Mouse (Mus musculus): ENCODE measurements around the gene Scml4. TPM values are rescaled to one million over a fixed set of nuclear protein-coding genes. Genes with fewer than 3 reads are reported as not detected.

Scml4 gene
- total RNA-seq, 1 experiment: 0.22 TPM

GRCm38 (mm10) chr10:42892250-42892649, 32.1 kb downstream of the Scml4 start:
- in situ Hi-C loops (cut with MboI; ENCODE audit: low sequenced_read_pairs in 2 of 2, unreplicated experiment in 2 of 2): no loop called here
- Histone ChIP-seq H3K4me3 (ENCODE audit: insufficient read depth in 1 of 2, low read depth in 1 of 2, low read length in 2 of 2, poor library complexity in 1 of 2, severe bottlenecking in 1 of 2) (no peak overlapping the region), H3K27ac (ENCODE audit: insufficient read depth, low read depth, low read length, poor library complexity, severe bottlenecking) (no peak overlapping the region), H3K9ac (ENCODE audit: insufficient read depth, low read depth, low read length, poor library complexity, severe bottlenecking) (no peak overlapping the region), H3K36me3 (ENCODE audit: control insufficient read depth, insufficient read depth, low read length, poor library complexity, severe bottlenecking) (no peaks in the 10 kb centered on the region), H3K4me1 (ENCODE audit: control insufficient read depth in 2 of 2, insufficient read depth in 2 of 2, low read length in 2 of 2, poor library complexity in 1 of 2) (no peaks in the 10 kb centered on the region), H3K9me3 (ENCODE audit: control insufficient read depth, insufficient read depth, low read depth, low read length) (no peaks in the 10 kb centered on the region)
- DNase-seq (ENCODE audit: low read depth, low spot score): no peak
- no peak for TF ChIP-seq MAFK (IDR thresholded peaks at IDR 0.05; ENCODE audit: insufficient read depth, low read depth, low read length)
- no peak for TF ChIP-seq CHD2 (IDR thresholded peaks at IDR 0.05; ENCODE audit: low read depth, low read length)
- no peak for TF ChIP-seq HCFC1 (IDR thresholded peaks at IDR 0.05; ENCODE audit: borderline replicate concordance, insufficient read depth, low read length)
- no peak for TF ChIP-seq ZNF384 (IDR thresholded peaks at IDR 0.05; ENCODE audit: low read depth, low read length)
- no peak for TF ChIP-seq ZC3H11A (IDR thresholded peaks at IDR 0.05; ENCODE audit: borderline replicate concordance, low read depth, low read length)

GRCm38 (mm10) chr10:42892987-42893386, 32.8 kb downstream of the Scml4 start:
- Histone ChIP-seq H3K9me3 (ENCODE audit: control insufficient read depth, insufficient read depth, low read depth, low read length) (no peaks in the 10 kb centered on the region), H3K4me1 (ENCODE audit: control insufficient read depth in 2 of 2, insufficient read depth in 2 of 2, low read length in 2 of 2, poor library complexity in 1 of 2) (no peaks in the 10 kb centered on the region), H3K4me3 (ENCODE audit: insufficient read depth in 1 of 2, low read depth in 1 of 2, low read length in 2 of 2, poor library complexity in 1 of 2, severe bottlenecking in 1 of 2) (no peak overlapping the region), H3K27ac (ENCODE audit: insufficient read depth, low read depth, low read length, poor library complexity, severe bottlenecking) (no peak overlapping the region), H3K36me3 (ENCODE audit: control insufficient read depth, insufficient read depth, low read length, poor library complexity, severe bottlenecking) (no peaks in the 10 kb centered on the region), H3K9ac (ENCODE audit: insufficient read depth, low read depth, low read length, poor library complexity, severe bottlenecking) (no peak overlapping the region)
- TF ChIP-seq CHD2 (IDR thresholded peaks at IDR 0.05; ENCODE audit: low read depth, low read length) (no peak), ZC3H11A (IDR thresholded peaks at IDR 0.05; ENCODE audit: borderline replicate concordance, low read depth, low read length) (no peak), ZNF384 (IDR thresholded peaks at IDR 0.05; ENCODE audit: low read depth, low read length) (no peak), MAFK (IDR thresholded peaks at IDR 0.05; ENCODE audit: insufficient read depth, low read depth, low read length) (no peak), HCFC1 (IDR thresholded peaks at IDR 0.05; ENCODE audit: borderline replicate concordance, insufficient read depth, low read length) (no peak)
- in situ Hi-C loops (cut with MboI; ENCODE audit: low sequenced_read_pairs in 2 of 2, unreplicated experiment in 2 of 2): no loop called here
- DNase-seq (ENCODE audit: low read depth, low spot score): no peak

- in situ Hi-C loops (cut with MboI; ENCODE audit: low sequenced_read_pairs in 2 of 2, unreplicated experiment in 2 of 2): no loop called here
- Histone ChIP-seq H3K9ac (ENCODE audit: insufficient read depth, low read depth, low read length, poor library complexity, severe bottlenecking) (no peak overlapping the region), H3K36me3 (ENCODE audit: control insufficient read depth, insufficient read depth, low read length, poor library complexity, severe bottlenecking) (no peaks in the 10 kb centered on the region), H3K9me3 (ENCODE audit: control insufficient read depth, insufficient read depth, low read depth, low read length) (no peaks in the 10 kb centered on the region), H3K27ac (ENCODE audit: insufficient read depth, low read depth, low read length, poor library complexity, severe bottlenecking) (no peak overlapping the region), H3K4me1 (ENCODE audit: control insufficient read depth in 2 of 2, insufficient read depth in 2 of 2, low read length in 2 of 2, poor library complexity in 1 of 2) (no peaks in the 10 kb centered on the region), H3K4me3 (ENCODE audit: insufficient read depth in 1 of 2, low read depth in 1 of 2, low read length in 2 of 2, poor library complexity in 1 of 2, severe bottlenecking in 1 of 2) (no peak overlapping the region)
- no peak for DNase-seq (ENCODE audit: low read depth, low spot score)
- TF ChIP-seq CHD2 (IDR thresholded peaks at IDR 0.05; ENCODE audit: low read depth, low read length) (no peak), ZC3H11A (IDR thresholded peaks at IDR 0.05; ENCODE audit: borderline replicate concordance, low read depth, low read length) (no peak), HCFC1 (IDR thresholded peaks at IDR 0.05; ENCODE audit: borderline replicate concordance, insufficient read depth, low read length) (no peak), ZNF384 (IDR thresholded peaks at IDR 0.05; ENCODE audit: low read depth, low read length) (no peak), MAFK (IDR thresholded peaks at IDR 0.05; ENCODE audit: insufficient read depth, low read depth, low read length) (no peak)
Observed at GRCm38 (mm10) chr10:42893857-42894256, 33.7 kb downstream of the Scml4 start.

- no peak for DNase-seq (ENCODE audit: low read depth, low spot score)
- Histone ChIP-seq H3K4me1 (ENCODE audit: control insufficient read depth in 2 of 2, insufficient read depth in 2 of 2, low read length in 2 of 2, poor library complexity in 1 of 2) (no peaks in the 10 kb centered on the region), H3K9me3 (ENCODE audit: control insufficient read depth, insufficient read depth, low read depth, low read length) (no peaks in the 10 kb centered on the region), H3K4me3 (ENCODE audit: insufficient read depth in 1 of 2, low read depth in 1 of 2, low read length in 2 of 2, poor library complexity in 1 of 2, severe bottlenecking in 1 of 2) (no peak overlapping the region), H3K9ac (ENCODE audit: insufficient read depth, low read depth, low read length, poor library complexity, severe bottlenecking) (no peak overlapping the region), H3K36me3 (ENCODE audit: control insufficient read depth, insufficient read depth, low read length, poor library complexity, severe bottlenecking) (no peaks in the 10 kb centered on the region), H3K27ac (ENCODE audit: insufficient read depth, low read depth, low read length, poor library complexity, severe bottlenecking) (no peak overlapping the region)
- TF ChIP-seq MAFK (IDR thresholded peaks at IDR 0.05; ENCODE audit: insufficient read depth, low read depth, low read length): no peak
- no peak for TF ChIP-seq ZNF384 (IDR thresholded peaks at IDR 0.05; ENCODE audit: low read depth, low read length)
- TF ChIP-seq CHD2 (IDR thresholded peaks at IDR 0.05; ENCODE audit: low read depth, low read length): no peak
- no peak for TF ChIP-seq ZC3H11A (IDR thresholded peaks at IDR 0.05; ENCODE audit: borderline replicate concordance, low read depth, low read length)
- TF ChIP-seq HCFC1 (IDR thresholded peaks at IDR 0.05; ENCODE audit: borderline replicate concordance, insufficient read depth, low read length): no peak
- in situ Hi-C loops (cut with MboI; ENCODE audit: low sequenced_read_pairs in 2 of 2, unreplicated experiment in 2 of 2): no loop called here
Observed at GRCm38 (mm10) chr10:42894263-42894662, 34.1 kb downstream of the Scml4 start.

GRCm38 (mm10) chr10:42894696-42895095, 34.5 kb downstream of the Scml4 start:
- Histone ChIP-seq H3K9me3 (ENCODE audit: control insufficient read depth, insufficient read depth, low read depth, low read length) (no peaks in the 10 kb centered on the region), H3K9ac (ENCODE audit: insufficient read depth, low read depth, low read length, poor library complexity, severe bottlenecking) (no peak overlapping the region), H3K4me3 (ENCODE audit: insufficient read depth in 1 of 2, low read depth in 1 of 2, low read length in 2 of 2, poor library complexity in 1 of 2, severe bottlenecking in 1 of 2) (no peak overlapping the region), H3K36me3 (ENCODE audit: control insufficient read depth, insufficient read depth, low read length, poor library complexity, severe bottlenecking) (no peaks in the 10 kb centered on the region), H3K4me1 (ENCODE audit: control insufficient read depth in 2 of 2, insufficient read depth in 2 of 2, low read length in 2 of 2, poor library complexity in 1 of 2) (no peaks in the 10 kb centered on the region), H3K27ac (ENCODE audit: insufficient read depth, low read depth, low read length, poor library complexity, severe bottlenecking) (no peak overlapping the region)
- TF ChIP-seq HCFC1 (IDR thresholded peaks at IDR 0.05; ENCODE audit: borderline replicate concordance, insufficient read depth, low read length) (no peak), MAFK (IDR thresholded peaks at IDR 0.05; ENCODE audit: insufficient read depth, low read depth, low read length) (no peak), ZNF384 (IDR thresholded peaks at IDR 0.05; ENCODE audit: low read depth, low read length) (no peak), ZC3H11A (IDR thresholded peaks at IDR 0.05; ENCODE audit: borderline replicate concordance, low read depth, low read length) (no peak), CHD2 (IDR thresholded peaks at IDR 0.05; ENCODE audit: low read depth, low read length) (no peak)
- DNase-seq (ENCODE audit: low read depth, low spot score): no peak
- in situ Hi-C loops (cut with MboI; ENCODE audit: low sequenced_read_pairs in 2 of 2, unreplicated experiment in 2 of 2): no loop called here
